Mouse (Mus musculus): ENCODE data around the gene Cmtm4. TPM values are rescaled to one million over a fixed set of nuclear protein-coding genes. Genes with fewer than 3 reads are reported as not detected.

The Cmtm4 gene
- 39.8 TPM for polyA plus RNA-seq (2021)

DNA sequence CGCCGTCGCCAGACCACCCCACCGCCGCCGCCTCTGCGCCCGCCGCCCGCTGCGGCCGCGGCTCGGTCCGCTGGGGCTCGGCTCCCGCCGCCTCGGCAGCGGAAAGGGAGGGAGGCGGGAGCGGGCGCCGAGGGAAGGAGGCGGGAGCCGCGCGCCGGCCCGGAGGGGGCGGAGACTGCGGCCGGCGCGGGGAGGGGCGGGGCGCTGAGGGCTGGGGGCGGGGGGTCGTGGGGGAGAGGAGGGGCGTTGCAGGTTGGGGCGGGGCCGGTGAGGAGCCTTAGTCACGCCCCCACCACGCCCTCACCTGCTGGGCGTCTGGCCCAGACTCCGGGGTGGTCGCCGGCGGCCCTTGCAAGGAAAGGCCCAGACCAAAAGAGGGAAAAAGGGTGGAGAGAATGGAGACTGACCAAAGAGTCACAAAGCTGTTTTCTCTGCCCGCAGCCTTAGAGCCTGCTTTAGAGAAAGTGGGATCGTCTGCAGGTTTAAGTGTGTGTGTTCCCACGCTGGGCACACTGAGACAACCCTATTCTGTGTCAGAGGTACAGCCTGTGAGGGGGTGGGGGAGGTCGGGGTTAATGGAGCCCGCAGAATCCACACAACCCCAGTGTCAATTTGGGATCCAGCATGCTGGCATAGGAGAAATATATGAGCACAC lies at the start of gene Cmtm4:
TSS of gene Cmtm4 (minus strand) at position 105 of the 655 bp plus-strand sequence.
- no peak for TF ChIP-seq CTCF (IDR thresholded peaks at IDR 0.05)
- ATAC-seq (peak; percentile 93), DNase-seq (ENCODE audit: low read depth, low spot score) (no peak)
- CTCF ChIA-PET, result interaction anchor here (0.7 to 2.0 kb wide), 7 partner anchors 10 to 53 kb away, joined by 3 to 9 read pairs (median 4); no protein-coding TSS in a partner anchor
- in situ Hi-C loops (cut with MboI; ENCODE audit: low pct_unique_long_range_greater_than_20kb), result no loop called here
- H3K27me3 ChIP-seq, result peaks cover 3% of the 10 kb centered on the region
- POLR2A ChIA-PET, result interaction anchor here (1.1 kb wide), 2 partner anchors 13 to 16 kb away, joined by 3 read pairs; no protein-coding TSS in a partner anchor

GRCm38 (mm10) chr8:104445248-104445647 lies 49.6 kb upstream of the Cmtm4 start:
- DNase-seq (ENCODE audit: low read depth, low spot score) (no peak), ATAC-seq (no peak)
- ChIA-PET CTCF (no interaction called here), POLR2A (interaction anchor here (0.5 kb wide), 1 partner anchor 68 kb away, joined by 3 read pairs; no protein-coding TSS in a partner anchor)
- in situ Hi-C loops (cut with MboI; ENCODE audit: low pct_unique_long_range_greater_than_20kb), result loop anchor here (10.0 kb wide), 1 partner anchor 100 kb away; no protein-coding TSS in a partner anchor
- TF ChIP-seq CTCF (IDR thresholded peaks at IDR 0.05), result no peak
- H3K27me3 ChIP-seq, result no peaks in the 10 kb centered on the region

DNA sequence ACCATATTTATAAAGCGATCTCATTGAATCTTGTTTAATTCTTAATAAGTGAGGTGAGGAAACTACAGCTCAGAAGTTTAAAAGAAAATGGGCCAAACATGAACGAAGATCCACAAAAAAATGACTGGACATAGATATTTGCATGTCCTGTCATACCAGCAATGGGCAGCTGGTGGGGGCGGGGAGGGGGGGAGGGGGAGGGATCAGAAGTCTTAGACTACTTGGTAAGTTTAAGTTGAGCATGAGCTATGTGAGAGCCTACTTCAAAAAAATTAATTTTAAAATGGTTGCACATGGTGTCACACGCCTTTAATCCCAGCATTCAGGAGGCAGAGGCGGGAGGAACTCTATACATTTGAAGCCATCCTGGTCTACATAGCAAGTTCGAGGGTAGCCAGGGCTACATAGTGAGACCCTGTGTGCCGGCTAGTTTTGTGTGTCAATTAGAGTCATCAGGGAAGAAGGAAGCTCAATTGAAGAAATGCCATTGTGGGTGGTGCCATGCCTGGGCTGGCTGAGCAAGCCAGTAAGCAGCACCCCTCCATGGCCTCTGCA lies 47.6 kb upstream of the Cmtm4 start:
- in situ Hi-C loops (cut with MboI; ENCODE audit: low pct_unique_long_range_greater_than_20kb), result loop anchor here (10.0 kb wide), 1 partner anchor 98 kb away; no protein-coding TSS in a partner anchor
- no peak for DNase-seq (ENCODE audit: low read depth, low spot score)
- POLR2A ChIA-PET, result interaction anchor here (1.1 to 1.4 kb wide), 3 partner anchors 14 to 102 kb away, joined by 4 to 5 read pairs (median 4); no protein-coding TSS in a partner anchor
- TF ChIP-seq CTCF (IDR thresholded peaks at IDR 0.05), result no peak
- CTCF ChIA-PET, result interaction anchor here (0.8 to 2.3 kb wide), 19 partner anchors 9 to 225 kb away, joined by 3 to 19 read pairs (median 4); no protein-coding TSS in a partner anchor
- no peak for ATAC-seq
- no peaks in the 10 kb centered on the region for H3K27me3 ChIP-seq

GRCm38 (mm10) chr8:104442299-104443124 lies 46.9 kb upstream of the Cmtm4 start, which contains the start of gene Dync1li2:
Gene Dync1li2, minus strand, starts transcription at chr8:104443047.
- ChIA-PET POLR2A (interaction anchor here (0.6 to 1.4 kb wide), 5 partner anchors 13 to 101 kb away, joined by 3 to 5 read pairs (median 4); no protein-coding TSS in a partner anchor), CTCF (interaction anchor here (0.8 to 2.3 kb wide), 19 partner anchors 9 to 224 kb away, joined by 3 to 19 read pairs (median 4); no protein-coding TSS in a partner anchor)
- no peak for TF ChIP-seq CTCF (IDR thresholded peaks at IDR 0.05)
- H3K27me3 ChIP-seq, result no peaks in the 10 kb centered on the region
- peak; percentile 87 for ATAC-seq
- in situ Hi-C loops (cut with MboI; ENCODE audit: low pct_unique_long_range_greater_than_20kb), result loop anchor here (10.0 kb wide), 1 partner anchor 98 kb away; no protein-coding TSS in a partner anchor
- DNase-seq (ENCODE audit: low read depth, low spot score), result peak; percentile 54

DNA sequence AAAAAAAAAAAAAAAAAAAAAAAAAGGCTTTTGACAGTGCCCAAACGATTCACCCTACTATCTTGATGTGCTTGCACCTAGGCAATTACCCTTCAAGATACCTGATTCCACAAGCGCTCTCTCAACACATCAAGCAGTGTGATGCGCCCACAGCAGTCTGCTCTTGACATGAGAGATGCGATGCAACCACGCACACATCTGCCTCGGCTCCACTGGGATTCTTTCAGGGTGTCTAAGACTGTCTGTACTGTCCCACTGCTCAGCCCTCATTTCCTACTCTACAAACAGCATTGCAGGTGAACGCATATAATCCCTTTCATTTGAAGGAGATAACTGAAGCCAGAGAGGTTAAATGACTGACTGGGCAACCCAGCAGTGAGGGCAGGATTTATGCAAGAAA lies 46.0 kb upstream of the Cmtm4 start:
- in situ Hi-C loops (cut with MboI; ENCODE audit: low pct_unique_long_range_greater_than_20kb), result loop anchor here (10.0 kb wide), 1 partner anchor 97 kb away; no protein-coding TSS in a partner anchor
- DNase-seq (ENCODE audit: low read depth, low spot score) (no peak), ATAC-seq (no peak)
- CTCF ChIA-PET, result interaction anchor here (1.2 to 2.3 kb wide), 5 partner anchors 30 to 223 kb away, joined by 3 to 19 read pairs (median 3); no protein-coding TSS in a partner anchor
- no peak for TF ChIP-seq CTCF (IDR thresholded peaks at IDR 0.05)
- POLR2A ChIA-PET, result interaction anchor here (0.7 to 1.4 kb wide), 3 partner anchors 12 to 34 kb away, joined by 3 to 11 read pairs (median 4); no protein-coding TSS in a partner anchor
- H3K27me3 ChIP-seq, result no peaks in the 10 kb centered on the region

GRCm38 (mm10) chr8:104439461-104439860 lies 43.9 kb upstream of the Cmtm4 start:
- no peak for DNase-seq (ENCODE audit: low read depth, low spot score)
- no peak for TF ChIP-seq CTCF (IDR thresholded peaks at IDR 0.05)
- CTCF ChIA-PET, result no interaction called here
- H3K27me3 ChIP-seq, result no peaks in the 10 kb centered on the region
- ATAC-seq, result no peak
- POLR2A ChIA-PET, result no interaction called here
- in situ Hi-C loops (cut with MboI; ENCODE audit: low pct_unique_long_range_greater_than_20kb), result loop anchor here (10.0 kb wide), 1 partner anchor 195 kb away; the partner anchor contains the start of gene Tk2

GRCm38 (mm10) chr8:104437494-104438135 lies 42.0 kb upstream of the Cmtm4 start:
- no peaks in the 10 kb centered on the region for H3K27me3 ChIP-seq
- in situ Hi-C loops (cut with MboI; ENCODE audit: low pct_unique_long_range_greater_than_20kb), result loop anchor here (10.0 kb wide), 1 partner anchor 193 kb away; the partner anchor contains the start of gene Tk2
- CTCF ChIA-PET, result interaction anchor here (1.6 kb wide), 1 partner anchor 95 kb away, joined by 4 read pairs; no protein-coding TSS in a partner anchor
- POLR2A ChIA-PET, result no interaction called here
- DNase-seq (ENCODE audit: low read depth, low spot score), result no peak
- ATAC-seq, result no peak
- no peak for TF ChIP-seq CTCF (IDR thresholded peaks at IDR 0.05)

- no peak for DNase-seq (ENCODE audit: low read depth, low spot score)
- no peak for ATAC-seq
- ChIA-PET POLR2A (no interaction called here), CTCF (interaction anchor here (3.2 kb wide), 1 partner anchor 92 kb away, joined by 13 read pairs; no protein-coding TSS in a partner anchor)
- no peaks in the 10 kb centered on the region for H3K27me3 ChIP-seq
- in situ Hi-C loops (cut with MboI; ENCODE audit: low pct_unique_long_range_greater_than_20kb), result loop anchor here (10.0 kb wide), 1 partner anchor 192 kb away; the partner anchor contains the start of gene Tk2
- no peak for TF ChIP-seq CTCF (IDR thresholded peaks at IDR 0.05)
These were observed 41.0 kb upstream of the Cmtm4 start for GRCm38 (mm10) chr8:104436591-104436990.

GRCm38 (mm10) chr8:104436038-104436437 lies 40.4 kb upstream of the Cmtm4 start:
- POLR2A ChIA-PET, result no interaction called here
- DNase-seq (ENCODE audit: low read depth, low spot score), result peak; percentile 96
- ATAC-seq, result peak; percentile 94
- no peak for TF ChIP-seq CTCF (IDR thresholded peaks at IDR 0.05)
- in situ Hi-C loops (cut with MboI; ENCODE audit: low pct_unique_long_range_greater_than_20kb), result loop anchor here (10.0 kb wide), 1 partner anchor 191 kb away; the partner anchor contains the start of gene Tk2
- CTCF ChIA-PET, result interaction anchor here (3.2 kb wide), 1 partner anchor 92 kb away, joined by 13 read pairs; no protein-coding TSS in a partner anchor
- no peaks in the 10 kb centered on the region for H3K27me3 ChIP-seq

All from Patski (cell line).